22 mouse cellular contexts compared by ENCODE assay signal in the genomic region with DNA sequence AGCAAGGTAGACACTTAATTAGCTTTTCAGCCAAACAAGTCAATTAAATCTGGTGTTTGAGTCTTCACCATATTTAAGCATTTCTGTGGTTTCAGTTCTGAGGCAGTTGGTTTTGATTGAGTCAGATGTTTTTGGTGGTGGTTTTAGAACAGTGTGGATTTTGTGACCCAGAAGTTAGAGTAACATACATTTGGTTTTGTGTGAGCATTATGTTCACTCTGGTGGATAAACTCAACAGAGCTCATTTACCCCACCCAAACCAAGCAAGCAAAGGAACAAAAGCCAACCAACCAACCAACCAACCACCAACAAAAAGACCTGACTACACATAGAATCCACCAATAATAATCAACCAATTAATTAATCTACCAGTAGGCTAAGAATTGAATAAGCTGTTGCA.
"Had no signal": no experiment of that assay in that cellular context is flagged by ENCODE, and none has a peak within 500 bp of the region (broad histone marks: within the 10 kb centered on the region; RNA-seq: fewer than 3 reads in every experiment).

No protein-coding gene starts in this region.

- H3K36me3 ChIP-seq: kidney, embryonic 15.5 days; limb, embryonic 12.5 days; limb, embryonic 15.5 days; liver, embryonic 15.5 days; neural tube, embryonic 13.5 days had no signal

- H3K4me3 ChIP-seq: kidney, embryonic 15.5 days; limb, embryonic 12.5 days; limb, embryonic 15.5 days; liver, embryonic 15.5 days; neural tube, embryonic 13.5 days had no signal

- H3K27me3 ChIP-seq: kidney, embryonic 15.5 days; limb, embryonic 12.5 days; limb, embryonic 15.5 days; liver, embryonic 15.5 days; neural tube, embryonic 13.5 days had no signal

- H3K4me2 ChIP-seq: kidney, embryonic 15.5 days; limb, embryonic 12.5 days; limb, embryonic 15.5 days; liver, embryonic 11.5 days; liver, embryonic 15.5 days; midbrain, embryonic 11.5 days; neural tube, embryonic 13.5 days had no signal

- DNase-seq: kidney, adult 8-10 months; kidney, postnatal 10 days; kidney, postnatal 36 days; left cerebral cortex, postnatal 4 days; lung, adult 2 months; lung, postnatal 14 days; lung, postnatal 4 days; midbrain, embryonic 14.5 days; right cerebral cortex, adult 18-20 months; right cerebral cortex, postnatal 14 days; right cerebral cortex, postnatal 4 days; thymus, adult 2 months; thymus, postnatal 14 days; thymus, postnatal 4 days had no signal

- H3K4me1 ChIP-seq: kidney, embryonic 15.5 days; limb, embryonic 12.5 days; limb, embryonic 15.5 days; liver, embryonic 15.5 days; neural tube, embryonic 13.5 days had no signal

- H3K9me3 ChIP-seq: kidney, embryonic 15.5 days; limb, embryonic 12.5 days; limb, embryonic 15.5 days; liver, embryonic 15.5 days; neural tube, embryonic 13.5 days had no signal

- H3K27ac ChIP-seq: kidney, embryonic 15.5 days; limb, embryonic 12.5 days; limb, embryonic 15.5 days; liver, embryonic 15.5 days; neural tube, embryonic 13.5 days; stomach, postnatal 0 days had no signal

- H3K9ac ChIP-seq: kidney, embryonic 15.5 days; limb, embryonic 12.5 days; limb, embryonic 15.5 days; liver, embryonic 15.5 days; neural tube, embryonic 13.5 days had no signal
